10 mouse cellular contexts compared by ENCODE assay signal in the genomic region with DNA sequence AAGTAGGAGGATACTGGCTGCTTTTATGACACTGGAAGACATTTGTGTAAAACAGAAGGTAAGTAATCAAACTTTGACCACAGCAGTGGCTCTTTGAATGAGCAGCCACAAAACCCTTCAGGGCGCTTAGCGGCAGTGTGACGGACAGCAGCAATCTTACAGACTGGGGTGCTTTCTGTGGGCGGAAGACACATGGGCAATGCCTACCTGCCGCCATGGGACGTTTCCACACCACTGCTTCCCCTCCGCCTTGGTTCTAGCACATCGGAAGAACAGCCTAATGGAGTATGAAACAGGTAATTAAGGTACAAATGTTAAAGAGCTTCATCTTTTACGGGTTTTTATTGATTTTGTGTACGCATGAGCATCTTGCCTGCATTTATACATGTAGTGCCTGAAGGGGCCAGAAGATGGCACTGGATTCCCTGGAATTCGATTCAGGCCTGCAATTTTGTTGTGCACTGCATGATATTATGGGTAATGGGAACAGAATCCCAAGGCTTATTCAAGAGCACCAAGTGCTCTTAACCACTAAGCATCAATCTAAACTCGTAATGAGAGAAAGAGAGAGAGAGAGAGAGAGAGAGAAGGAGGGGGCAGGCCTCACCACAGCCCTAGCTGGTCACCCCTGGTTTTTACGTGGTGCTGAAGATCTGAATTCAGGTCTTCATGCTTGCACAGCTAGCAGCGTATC. TPM values are rescaled to one million over a fixed set of nuclear protein-coding genes. Genes with fewer than 3 reads are reported as not detected.
DNase-seq lines count a peak whose midpoint lies in the region; ATAC-seq and TF ChIP-seq lines count a peak whose summit lies in the region.
"Had no signal": no experiment of that assay in that cellular context is flagged by ENCODE, and none has a peak within 500 bp of the region (broad histone marks: within the 10 kb centered on the region; RNA-seq: fewer than 3 reads in every experiment).

No protein-coding gene starts in this region.

- H3K9ac ChIP-seq in heart, postnatal 0 days (replicated peaks; ENCODE audit: low read depth, low read length) = no peak overlapping the region
- no peak overlapping the region for H3K9ac ChIP-seq in heart, embryonic 12.5 days
- H3K9ac ChIP-seq in neural tube, embryonic 12.5 days = no peak overlapping the region
- H3K9ac ChIP-seq: limb, embryonic 15.5 days; stomach, embryonic 15.5 days had no signal

- peaks cover 29% of the 10 kb centered on the region for H3K36me3 ChIP-seq in heart, postnatal 0 days (replicated peaks; ENCODE audit: control insufficient read depth, insufficient read depth, low read length)
- peaks cover 53% of the 10 kb centered on the region for H3K36me3 ChIP-seq in heart, embryonic 12.5 days
- peaks cover 36% of the 10 kb centered on the region for H3K36me3 ChIP-seq in neural tube, embryonic 12.5 days

- H3K4me3 ChIP-seq in heart, postnatal 0 days (ENCODE audit: low read depth, low read length) = no peak overlapping the region
- no peak overlapping the region for H3K4me3 ChIP-seq in heart, embryonic 12.5 days
- no peak overlapping the region for H3K4me3 ChIP-seq in neural tube, embryonic 12.5 days
- H3K4me3 ChIP-seq: limb, embryonic 15.5 days; stomach, embryonic 15.5 days had no signal

- no peak for TF ChIP-seq EP300 in heart, postnatal 0 days (IDR thresholded peaks at IDR 0.05; ENCODE audit: low read depth)

- WGBS in heart, postnatal 0 days = 82% methylated on average over 14 of the region's 14 CpGs
- 82% methylated on average over 14 of the region's 14 CpGs for WGBS in heart, embryonic 12.5 days
- WGBS in neural tube, embryonic 12.5 days = 83% methylated on average over 14 of the region's 14 CpGs

- H3K9me3 ChIP-seq in heart, postnatal 0 days (replicated peaks; ENCODE audit: control insufficient read depth, low read length) = no peaks in the 10 kb centered on the region
- no peaks in the 10 kb centered on the region for H3K9me3 ChIP-seq in heart, embryonic 12.5 days (replicated peaks)
- no peaks in the 10 kb centered on the region for H3K9me3 ChIP-seq in neural tube, embryonic 12.5 days
- H3K9me3 ChIP-seq: limb, embryonic 15.5 days; stomach, embryonic 15.5 days had no signal

- peaks cover 13% of the 10 kb centered on the region for H3K4me1 ChIP-seq in heart, postnatal 0 days (ENCODE audit: control insufficient read depth, insufficient read depth)
- H3K4me1 ChIP-seq in heart, embryonic 12.5 days (replicated peaks) = peaks cover 19% of the 10 kb centered on the region
- H3K4me1 ChIP-seq in neural tube, embryonic 12.5 days = peaks cover 4% of the 10 kb centered on the region; the same call in 1 of the 2 replicates
- H3K4me1 ChIP-seq: stomach, embryonic 15.5 days had no signal

- peak; percentile 68 for TF ChIP-seq CTCF in heart, postnatal 0 days (IDR thresholded peaks at IDR 0.05; ENCODE audit: low read depth)

- DNase-seq in heart, postnatal 0 days (ENCODE audit: low spot score) = peak; percentile 39
- DNase-seq in brain, adult 2 months (ENCODE audit: low read depth, low spot score) = peak; percentile 77
- peak; percentile 28 to 47 for DNase-seq in frontal cortex, postnatal 25 days (ENCODE audit: low spot score in 2 of 2)
- DNase-seq in left cerebral cortex, adult 11 months (ENCODE audit: low spot score) = peak; percentile 39

- H3K27me3 ChIP-seq in heart, postnatal 0 days (ENCODE audit: control insufficient read depth, insufficient read depth, low read length) = no peaks in the 10 kb centered on the region
- H3K27me3 ChIP-seq in heart, embryonic 12.5 days (replicated peaks) = no peaks in the 10 kb centered on the region
- no peaks in the 10 kb centered on the region for H3K27me3 ChIP-seq in neural tube, embryonic 12.5 days (replicated peaks)
- H3K27me3 ChIP-seq: limb, embryonic 15.5 days; stomach, embryonic 15.5 days had no signal

- no peak overlapping the region for H3K4me2 ChIP-seq in heart, postnatal 0 days (ENCODE audit: low read depth, low read length)
- H3K4me2 ChIP-seq in heart, embryonic 12.5 days = no peak overlapping the region
- no peak overlapping the region for H3K4me2 ChIP-seq in neural tube, embryonic 12.5 days (replicated peaks)
- H3K4me2 ChIP-seq: limb, embryonic 15.5 days; stomach, embryonic 15.5 days had no signal

- 0 out of 2 replicates have a peak, but pooled peaks have one; percentile 31 for ATAC-seq in heart, postnatal 0 days (ENCODE audit: insufficient read depth, low read depth)
- no peak for ATAC-seq in heart, embryonic 12.5 days (ENCODE audit: insufficient number of reproducible peaks, low FRiP score)
- peak; percentile 47 for ATAC-seq in CD4-positive, CD25-positive, alpha-beta regulatory T cell, adult 4 months
- 0 out of 2 replicates have a peak, but pooled peaks have one; percentile 17 for ATAC-seq in neural tube, embryonic 12.5 days (ENCODE audit: low FRiP score, low read depth)
- no peak for ATAC-seq in megakaryocyte, adult 5-6 weeks (ENCODE audit: poor library complexity, severe bottlenecking)

- no peak overlapping the region for H3K27ac ChIP-seq in heart, postnatal 0 days (ENCODE audit: low read depth)
- no peak overlapping the region for H3K27ac ChIP-seq in heart, embryonic 12.5 days (ENCODE audit: poor library complexity, severe bottlenecking)
- H3K27ac ChIP-seq in neural tube, embryonic 12.5 days = no peak overlapping the region
- H3K27ac ChIP-seq: limb, embryonic 15.5 days; stomach, embryonic 15.5 days had no signal

RNA-seq across cellular contexts. Expression of a gene that starts 5.5 kb away (rescaled TPM):
- total RNA-seq in heart, postnatal 0 days (2014; rRNA removed; ENCODE audit: low replicate concordance) = 11.0 and 13.5 TPM in 2 replicates
- 4.2 and 4.4 TPM in 2 replicates for polyA plus RNA-seq in heart, postnatal 0 days (2015; fragmentation: Nextera tagmentation; extraction: Ambion mirVana)
- polyA plus RNA-seq in heart, embryonic 12.5 days (2016; fragmentation: Nextera tagmentation; extraction: Ambion mirVana) = 15.2 and 15.7 TPM in 2 replicates
- 10 to 100 TPM; 12.8 to 19.0 TPM for polyA plus RNA-seq in CD4-positive, CD25-positive, alpha-beta regulatory T cell, adult 4 months (2017; shearing (Covaris generic))
- 14.9 and 15.4 TPM in 2 replicates for polyA plus RNA-seq in neural tube, embryonic 12.5 days (2016; fragmentation: Nextera tagmentation; extraction: Ambion mirVana)
- 16.0 and 20.7 TPM in 2 replicates for total RNA-seq in megakaryocyte, adult 5-6 weeks (2015)
- total RNA-seq in megakaryocyte, adult 5-6 weeks (2017) = 23.8 and 24.6 TPM in 2 replicates

RNA-seq across cellular contexts. Expression of a gene that starts 42.0 kb away (rescaled TPM):
- 6.8 and 8.2 TPM in 2 replicates for total RNA-seq in heart, postnatal 0 days (2014; rRNA removed; ENCODE audit: low replicate concordance)
- 2.3 and 2.4 TPM in 2 replicates for polyA plus RNA-seq in heart, postnatal 0 days (2015; fragmentation: Nextera tagmentation; extraction: Ambion mirVana)
- polyA plus RNA-seq in heart, embryonic 12.5 days (2016; fragmentation: Nextera tagmentation; extraction: Ambion mirVana) = 4.7 and 4.9 TPM in 2 replicates
- 1 to 10 TPM in 1 of 2 experiments, under 1 TPM in 1; 0.91 to 2.2 TPM for polyA plus RNA-seq in CD4-positive, CD25-positive, alpha-beta regulatory T cell, adult 4 months (2017; shearing (Covaris generic))
- polyA plus RNA-seq in neural tube, embryonic 12.5 days (2016; fragmentation: Nextera tagmentation; extraction: Ambion mirVana) = 6.4 and 8.6 TPM in 2 replicates
- total RNA-seq in megakaryocyte, adult 5-6 weeks (2015) = 0.83 and 0.98 TPM in 2 replicates
- 2.4 and 4.4 TPM in 2 replicates for total RNA-seq in megakaryocyte, adult 5-6 weeks (2017)

Comparison
In these comparisons a context has a peak if more than half of its experiments do, and no peak if none do; other contexts are left out.
1. ATAC-seq: peak in heart, postnatal 0 days (single experiment), CD4-positive, CD25-positive, alpha-beta regulatory T cell, adult 4 months (single experiment) and neural tube, embryonic 12.5 days (single experiment); none in heart, embryonic 12.5 days (single experiment) and megakaryocyte, adult 5-6 weeks (single experiment).
2. Peak in every context shown above with its lines, with median percentiles within 50 percentile points of each other: DNase-seq.